Mouse (Mus musculus): ENCODE data around the gene Tmem143. TPM values are rescaled to one million over a fixed set of nuclear protein-coding genes. Genes with fewer than 3 reads are reported as not detected.

Gene Tmem143
- total and polyA plus RNA-seq, 2 experiments from 2014 or later, result 4.6 to 39.2 TPM

DNA sequence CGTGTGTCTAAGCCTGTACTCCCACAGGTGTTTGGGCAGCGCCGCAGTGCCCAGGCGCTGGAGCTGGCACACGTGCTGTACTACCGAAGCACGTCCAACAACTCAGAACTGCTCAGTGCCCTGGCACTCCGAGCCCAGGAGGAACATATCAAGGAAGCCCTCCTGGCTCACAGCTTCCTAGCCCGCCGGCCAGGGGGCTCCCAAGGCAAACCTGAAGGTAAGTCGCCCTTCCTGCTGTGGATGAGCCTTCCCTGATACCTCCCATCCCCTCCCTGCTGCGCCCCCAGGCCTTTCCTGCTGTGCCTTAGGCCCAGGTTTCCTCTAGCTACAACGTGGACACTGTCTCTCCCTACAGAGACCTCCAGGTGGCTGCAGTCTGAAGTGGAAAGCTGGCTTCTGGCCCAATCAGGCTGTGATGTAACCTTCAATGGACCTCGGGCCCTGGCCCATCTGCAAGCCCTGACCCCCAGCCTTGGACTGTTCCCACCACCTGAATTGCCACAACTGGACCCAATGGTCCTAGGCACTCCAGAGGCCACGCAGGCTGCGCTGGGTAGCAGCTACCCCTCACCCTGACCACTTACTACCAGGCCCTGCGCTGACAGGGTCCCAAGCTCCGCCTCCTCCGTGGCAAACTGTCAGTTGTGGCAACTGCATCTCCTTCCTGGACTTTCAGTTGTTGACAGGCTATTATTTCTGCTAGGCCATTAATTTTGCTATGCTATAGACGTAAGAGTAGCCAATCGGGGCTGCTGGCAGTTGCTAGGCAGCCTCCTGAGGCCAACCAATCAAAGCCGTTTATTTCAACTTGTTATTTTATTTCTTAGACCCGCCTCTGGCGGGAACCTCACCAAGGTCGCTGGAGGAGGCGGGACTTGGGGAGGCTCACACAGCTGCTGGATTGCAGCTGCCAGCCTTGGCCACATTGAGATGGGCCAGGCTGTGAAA, 19.6 kb downstream of the Tmem143 start:
- Histone ChIP-seq H3K27ac (peak overlapping the region; percentile 87), H3K4me3 (ENCODE audit: low read length) (peak overlapping the region; percentile 15), H3K9me3 (ENCODE audit: low read length) (no peaks in the 10 kb centered on the region), H3K36me3 (ENCODE audit: insufficient read depth, low read length) (no peaks in the 10 kb centered on the region; the same call in 1 of the 2 replicates), H3K9ac (replicated peaks; ENCODE audit: low read length) (peak overlapping the region; percentile 43), H3K27me3 (ENCODE audit: insufficient read depth, low read length) (no peaks in the 10 kb centered on the region), H3K4me2 (ENCODE audit: low read depth, low read length) (peak overlapping the region; percentile 54), H3K4me1 (ENCODE audit: insufficient read depth, low read length) (peaks cover 16% of the 10 kb centered on the region; the same call in 1 of the 2 replicates)
- DNase-seq (ENCODE audit: low spot score) (peak; percentile 94), ATAC-seq (peak; percentile 89)
- no peak for TF ChIP-seq CTCF (IDR thresholded peaks at IDR 0.05; ENCODE audit: low read depth)
- 27% methylated on average over 26 of the region's 26 CpGs for WGBS

DNA sequence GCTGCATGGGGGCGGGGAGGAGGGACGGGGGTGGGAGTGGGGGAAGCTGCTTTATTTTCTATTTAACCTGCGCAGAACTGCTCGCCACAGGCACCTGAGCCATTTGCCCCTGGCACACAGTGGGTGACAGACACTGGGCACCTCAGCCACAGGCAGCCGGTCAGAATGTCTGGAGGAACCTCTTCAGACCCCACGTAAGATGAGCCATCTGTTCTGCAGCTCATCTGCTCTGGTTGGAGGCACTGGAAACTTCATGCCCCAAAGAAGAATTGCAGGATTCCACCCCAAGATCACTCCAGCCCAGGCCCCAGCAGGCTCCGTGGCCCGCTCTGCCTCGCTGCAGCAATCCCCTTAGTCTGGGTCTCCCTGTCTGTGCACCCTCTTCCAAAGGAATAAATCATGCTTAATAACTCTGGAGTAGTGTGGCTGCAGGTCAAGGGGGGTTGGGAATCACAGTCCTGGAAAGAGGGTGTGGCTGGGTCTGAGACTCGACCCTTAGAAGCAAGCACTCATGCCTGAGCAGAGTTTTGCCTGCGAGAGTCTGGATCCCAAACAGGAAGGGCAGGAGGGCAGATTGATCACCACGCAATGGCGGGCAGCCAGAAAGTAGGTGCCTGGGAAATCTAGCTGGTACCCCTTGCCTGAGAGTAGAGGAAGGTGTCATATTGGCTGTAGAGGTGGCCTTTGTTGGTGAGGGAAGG, 20.4 kb downstream of the Tmem143 start:
- no peaks in the 10 kb centered on the region for H3K27me3 ChIP-seq (ENCODE audit: insufficient read depth, low read length)
- DNase-seq (ENCODE audit: low spot score) (no peak), ATAC-seq (no peak)
- no peak for TF ChIP-seq CTCF (IDR thresholded peaks at IDR 0.05; ENCODE audit: low read depth)
- no peaks in the 10 kb centered on the region; the same call in 1 of the 2 replicates for H3K36me3 ChIP-seq (ENCODE audit: insufficient read depth, low read length)
- peak overlapping the region; percentile 87 for H3K27ac ChIP-seq
- H3K4me3 ChIP-seq (ENCODE audit: low read length), result peak overlapping the region; percentile 8; the same call in 1 of the 2 replicates
- H3K9ac ChIP-seq (replicated peaks; ENCODE audit: low read length), result peak overlapping the region; percentile 37
- peaks cover 16% of the 10 kb centered on the region; the same call in 1 of the 2 replicates for H3K4me1 ChIP-seq (ENCODE audit: insufficient read depth, low read length)
- no peaks in the 10 kb centered on the region for H3K9me3 ChIP-seq (ENCODE audit: low read length)
- WGBS, result 35% methylated on average over 13 of the region's 13 CpGs
- peak overlapping the region; percentile 54 for H3K4me2 ChIP-seq (ENCODE audit: low read depth, low read length)

DNA sequence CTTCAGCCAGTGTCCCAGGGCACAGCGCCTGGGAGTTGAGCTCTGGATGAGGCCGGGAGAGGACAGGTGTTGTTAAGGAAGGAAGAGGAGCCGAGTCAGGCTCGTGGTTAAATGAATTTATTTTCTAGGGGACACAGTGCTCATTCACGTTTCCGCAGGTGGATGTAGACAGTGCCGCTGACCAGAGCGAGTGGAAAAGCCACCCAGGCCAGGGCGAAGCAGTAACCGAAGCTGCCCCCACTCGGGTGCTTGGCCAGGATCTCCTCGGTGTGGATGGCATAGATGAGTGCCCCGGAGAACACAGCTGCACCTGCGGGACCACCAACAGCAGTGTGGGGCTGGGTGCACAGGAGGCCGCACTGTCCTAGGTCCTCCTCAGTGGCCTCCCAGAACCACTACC, 21.2 kb downstream of the Tmem143 start:
- H3K27ac ChIP-seq, result peak overlapping the region; percentile 87; the same call in 1 of the 2 replicates
- peak overlapping the region; percentile 37; the same call in 1 of the 2 replicates for H3K9ac ChIP-seq (replicated peaks; ENCODE audit: low read length)
- H3K4me1 ChIP-seq (ENCODE audit: insufficient read depth, low read length), result peaks cover 16% of the 10 kb centered on the region; the same call in 1 of the 2 replicates

DNA sequence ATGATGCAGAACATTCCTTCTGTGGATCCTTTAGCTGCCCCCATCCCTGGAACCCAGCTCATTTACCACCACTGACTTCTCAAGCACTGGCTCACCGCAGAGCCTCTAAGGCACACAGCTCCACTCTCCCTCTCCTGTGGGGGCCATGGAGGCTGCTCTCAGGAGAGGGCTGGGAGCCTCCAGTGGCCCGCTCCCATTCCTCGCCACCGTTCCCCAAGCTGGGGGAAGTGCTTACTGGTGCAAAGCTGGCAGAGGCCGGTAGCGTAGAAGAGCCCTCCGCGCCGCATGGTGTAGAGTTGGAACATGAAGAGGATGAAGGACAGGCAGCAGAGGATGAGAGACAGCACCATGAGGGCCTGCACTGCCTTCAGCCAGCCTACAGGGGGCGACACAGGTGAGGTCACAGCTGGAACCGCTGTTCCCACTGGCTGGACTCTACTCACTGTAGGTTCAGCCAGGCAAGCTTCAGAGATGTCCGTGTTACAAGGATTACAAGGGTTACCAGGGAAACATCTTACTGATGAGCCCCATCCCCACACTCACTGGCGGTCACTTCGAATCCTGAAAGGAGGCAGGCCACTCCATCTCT, 22.4 kb downstream of the Tmem143 start:
- Histone ChIP-seq H3K4me2 (ENCODE audit: low read depth, low read length) (no peak overlapping the region), H3K9ac (replicated peaks; ENCODE audit: low read length) (no peak overlapping the region), H3K4me3 (ENCODE audit: low read length) (no peak overlapping the region), H3K36me3 (ENCODE audit: insufficient read depth, low read length) (no peaks in the 10 kb centered on the region; the same call in 1 of the 2 replicates), H3K27ac (no peak overlapping the region), H3K9me3 (ENCODE audit: low read length) (no peaks in the 10 kb centered on the region), H3K27me3 (ENCODE audit: insufficient read depth, low read length) (no peaks in the 10 kb centered on the region), H3K4me1 (ENCODE audit: insufficient read depth, low read length) (peaks cover 21% of the 10 kb centered on the region)
- TF ChIP-seq CTCF (IDR thresholded peaks at IDR 0.05; ENCODE audit: low read depth), result peak; percentile 53
- 66% methylated on average over 14 of the region's 14 CpGs for WGBS
- DNase-seq (ENCODE audit: low spot score) (no peak), ATAC-seq (no peak)

More for the DNA sequence above, 21.2 kb downstream of the Tmem143 start:
- 87% methylated on average over 15 of the region's 15 CpGs for WGBS
- ATAC-seq (no peak), DNase-seq (ENCODE audit: low spot score) (no peak)
- H3K27me3 ChIP-seq (ENCODE audit: insufficient read depth, low read length), result no peaks in the 10 kb centered on the region
- no peak for TF ChIP-seq CTCF (IDR thresholded peaks at IDR 0.05; ENCODE audit: low read depth)
- no peaks in the 10 kb centered on the region for H3K9me3 ChIP-seq (ENCODE audit: low read length)
- no peaks in the 10 kb centered on the region; the same call in 1 of the 2 replicates for H3K36me3 ChIP-seq (ENCODE audit: insufficient read depth, low read length)
- H3K4me2 ChIP-seq (ENCODE audit: low read depth, low read length), result no peak overlapping the region
- no peak overlapping the region for H3K4me3 ChIP-seq (ENCODE audit: low read length)

DNA sequence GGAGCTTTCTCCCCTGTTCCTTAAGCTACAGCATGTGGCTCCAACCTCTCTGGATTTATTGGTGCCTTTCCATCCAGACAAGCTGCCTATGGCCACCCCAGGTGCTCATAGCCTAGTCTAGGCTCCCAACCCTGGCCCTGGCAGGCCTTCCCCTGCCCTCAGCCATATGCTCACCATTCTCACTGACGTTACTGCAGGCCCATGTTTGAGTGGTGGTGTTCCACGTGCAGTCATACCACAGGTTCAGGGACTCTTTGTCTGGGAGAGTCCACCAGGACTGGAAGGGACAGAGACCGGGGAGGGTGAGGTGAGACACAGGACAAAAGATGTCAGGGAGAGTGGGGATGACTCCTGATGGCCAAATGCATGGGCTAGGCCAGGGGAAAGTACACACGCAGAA, 23.0 kb downstream of the Tmem143 start:
- no peak overlapping the region for H3K27ac ChIP-seq
- H3K36me3 ChIP-seq (ENCODE audit: insufficient read depth, low read length), result no peaks in the 10 kb centered on the region
- H3K4me3 ChIP-seq (ENCODE audit: low read length), result no peak overlapping the region
- H3K4me2 ChIP-seq (ENCODE audit: low read depth, low read length), result no peak overlapping the region
- DNase-seq (ENCODE audit: low spot score) (no peak), ATAC-seq (no peak)
- no peaks in the 10 kb centered on the region for H3K27me3 ChIP-seq (ENCODE audit: insufficient read depth, low read length)
- H3K9ac ChIP-seq (replicated peaks; ENCODE audit: low read length), result no peak overlapping the region
- TF ChIP-seq CTCF (IDR thresholded peaks at IDR 0.05; ENCODE audit: low read depth), result no peak
- peaks cover 21% of the 10 kb centered on the region for H3K4me1 ChIP-seq (ENCODE audit: insufficient read depth, low read length)
- no peaks in the 10 kb centered on the region for H3K9me3 ChIP-seq (ENCODE audit: low read length)
- 64% methylated on average over 4 of the region's 4 CpGs for WGBS

DNA sequence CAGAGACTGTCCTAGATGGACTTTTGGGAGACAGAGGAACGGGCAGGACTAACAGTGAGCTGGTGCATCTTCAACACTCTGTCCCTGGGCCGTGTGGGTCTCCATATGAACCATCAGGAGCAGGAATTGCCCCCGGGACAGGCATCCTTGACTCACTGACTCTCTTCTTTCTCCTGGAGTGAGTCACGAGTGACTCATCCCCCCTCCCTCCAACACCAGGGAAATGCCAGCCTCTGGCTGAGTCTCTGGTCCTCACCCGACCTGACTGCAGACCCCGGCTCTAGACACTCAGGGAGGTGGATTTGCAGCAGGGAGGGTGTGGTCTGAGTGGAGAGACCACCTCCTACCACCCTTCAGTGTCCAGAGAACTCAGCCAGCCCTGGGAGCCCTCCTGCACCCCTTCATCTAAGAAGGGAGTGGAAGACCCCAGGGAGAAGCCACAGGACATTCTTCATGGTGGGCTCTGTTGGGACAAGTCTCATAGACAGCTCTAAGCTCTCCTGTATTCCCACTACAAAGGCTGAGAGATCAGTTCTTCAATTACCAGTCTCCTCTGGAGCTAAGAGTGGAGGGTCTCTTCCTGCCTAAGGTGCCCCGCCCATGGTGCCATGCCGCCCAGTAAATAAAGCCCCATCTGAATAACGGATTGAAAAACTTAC, 24.0 kb downstream of the Tmem143 start:
- Histone ChIP-seq H3K9ac (replicated peaks; ENCODE audit: low read length) (no peak overlapping the region), H3K36me3 (ENCODE audit: insufficient read depth, low read length) (no peaks in the 10 kb centered on the region), H3K4me2 (ENCODE audit: low read depth, low read length) (peak overlapping the region; percentile 28; the same call in 1 of the 2 replicates), H3K4me1 (ENCODE audit: insufficient read depth, low read length) (peaks cover 21% of the 10 kb centered on the region), H3K9me3 (ENCODE audit: low read length) (no peaks in the 10 kb centered on the region), H3K4me3 (ENCODE audit: low read length) (peak overlapping the region; percentile 7; the same call in 1 of the 2 replicates), H3K27ac (no peak overlapping the region), H3K27me3 (ENCODE audit: insufficient read depth, low read length) (no peaks in the 10 kb centered on the region)
- DNase-seq (ENCODE audit: low spot score), result no peak
- no peak for ATAC-seq
- no peak for TF ChIP-seq CTCF (IDR thresholded peaks at IDR 0.05; ENCODE audit: low read depth)
- 52% methylated on average over 9 of the region's 9 CpGs for WGBS

Measured in hindbrain, postnatal 0 days (tissue).